Mouse (Mus musculus): Measurements from ENCODE around the gene Sorbs2. TPM values are rescaled to one million over a fixed set of nuclear protein-coding genes. Genes with fewer than 3 reads are reported as not detected.

The Sorbs2 gene
- polyA plus RNA-seq, 2 experiments = 3.7 to 6.2 TPM

DNA sequence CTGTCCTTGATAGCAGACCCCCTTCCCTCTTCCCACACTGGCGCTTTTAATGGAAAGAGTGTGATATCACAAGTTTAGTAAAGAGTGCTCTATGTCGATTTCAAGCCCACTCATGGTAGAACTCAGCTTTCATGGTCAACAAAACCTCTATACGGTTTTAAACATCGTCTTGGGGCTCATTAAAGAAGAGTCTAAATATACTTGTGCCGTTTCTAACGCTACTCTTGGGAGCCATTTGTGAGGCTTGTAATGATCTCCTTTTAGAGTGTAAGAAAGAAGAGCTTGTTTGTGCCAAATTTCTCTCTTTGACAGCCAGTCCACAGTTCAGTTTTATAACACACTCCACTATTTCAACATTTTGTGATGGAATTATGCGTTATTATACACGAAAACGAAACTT, 253.0 kb downstream of the Sorbs2 start:
- H3K4me1 ChIP-seq (replicated peaks; ENCODE audit: control insufficient read depth in 2 of 2, insufficient read depth in 2 of 2, low read length in 1 of 2) = no peaks in the 10 kb centered on the region
- H3K4me3 ChIP-seq (ENCODE audit: insufficient read depth in 1 of 2, low read depth in 2 of 2, low read length in 2 of 2) = no peak overlapping the region
- no peak for DNase-seq (ENCODE audit: low read depth in 3 of 3, low spot score in 3 of 3)
- 68% methylated on average over 9 of the region's 9 CpGs for WGBS (ENCODE audit: insufficient replicate concordance)
- no peaks in the 10 kb centered on the region for H3K9me3 ChIP-seq (ENCODE audit: control insufficient read depth, low read length)
- no peaks in the 10 kb centered on the region for H3K27me3 ChIP-seq (ENCODE audit: control insufficient read depth, insufficient read depth, low read length)
- no peaks in the 10 kb centered on the region for H3K36me3 ChIP-seq (replicated peaks; ENCODE audit: control insufficient read depth, insufficient read depth, low read depth)
- no peak overlapping the region for H3K9ac ChIP-seq (replicated peaks)
- ATAC-seq (ENCODE audit: insufficient read depth) = no peak
- H3K27ac ChIP-seq = no peak overlapping the region
- no peak overlapping the region for H3K4me2 ChIP-seq (ENCODE audit: low read depth)
- no peak for TF ChIP-seq CTCF (IDR thresholded peaks at IDR 0.05; ENCODE audit: low read depth)
- TF ChIP-seq EP300 (IDR thresholded peaks at IDR 0.05; ENCODE audit: low read depth) = no peak

DNA sequence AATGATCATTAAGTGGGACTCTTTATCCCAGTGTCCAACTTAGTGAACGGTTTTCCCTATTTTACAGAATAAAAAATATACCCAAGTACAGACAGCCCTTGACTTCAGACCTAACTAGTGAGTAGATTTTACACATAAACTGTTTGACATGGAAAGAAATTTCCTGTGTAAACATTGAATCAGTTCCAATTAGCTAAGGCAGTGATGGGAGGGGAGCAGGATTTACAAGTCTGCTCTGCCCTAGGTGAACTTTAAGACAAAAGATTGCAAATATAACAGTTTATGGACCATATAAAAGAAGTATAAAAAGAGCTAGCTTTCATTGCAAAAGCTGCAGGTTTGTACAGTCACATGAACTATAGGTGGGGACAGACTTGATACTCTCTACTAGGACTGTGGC, 253.5 kb downstream of the Sorbs2 start:
- H3K4me1 ChIP-seq (replicated peaks; ENCODE audit: control insufficient read depth in 2 of 2, insufficient read depth in 2 of 2, low read length in 1 of 2) = no peaks in the 10 kb centered on the region

DNA sequence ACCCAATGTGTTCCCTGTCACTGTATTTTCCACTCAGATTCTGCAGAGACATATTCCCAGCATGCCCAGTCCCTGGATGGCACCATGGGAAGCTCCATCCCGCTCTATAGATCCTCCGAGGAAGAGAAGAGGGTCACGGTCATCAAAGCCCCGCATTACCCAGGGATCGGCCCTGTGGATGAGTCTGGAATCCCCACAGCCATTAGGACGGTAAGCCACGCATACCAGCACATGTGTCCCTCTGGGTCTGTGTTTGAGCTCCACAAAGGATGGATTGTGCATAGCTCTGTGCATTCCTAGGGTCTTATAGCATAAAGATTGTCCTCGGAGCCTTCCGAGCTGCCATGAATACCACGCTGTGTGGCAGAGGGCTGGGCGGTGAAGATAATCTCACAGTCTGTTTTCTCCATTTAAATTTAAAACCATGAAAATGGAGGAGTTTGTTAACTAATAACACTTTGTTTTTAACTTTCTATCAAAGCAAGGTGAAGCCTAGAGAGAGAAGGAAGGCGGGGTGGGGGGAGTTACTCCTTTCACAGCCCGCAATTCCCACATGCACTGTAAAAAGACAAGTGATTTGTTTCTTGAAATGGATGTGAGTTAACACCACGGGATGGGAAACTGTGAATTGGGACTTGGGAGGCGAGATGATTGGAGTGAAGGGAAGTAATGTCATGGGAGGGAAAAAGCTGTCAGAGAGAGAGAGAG, 255.5 kb downstream of the Sorbs2 start:
- Histone ChIP-seq H3K4me3 (ENCODE audit: insufficient read depth in 1 of 2, low read depth in 2 of 2, low read length in 2 of 2) (no peak overlapping the region), H3K4me1 (replicated peaks; ENCODE audit: control insufficient read depth in 2 of 2, insufficient read depth in 2 of 2, low read length in 1 of 2) (no peaks in the 10 kb centered on the region), H3K27me3 (ENCODE audit: control insufficient read depth, insufficient read depth, low read length) (no peaks in the 10 kb centered on the region), H3K4me2 (ENCODE audit: low read depth) (no peak overlapping the region), H3K9ac (replicated peaks) (no peak overlapping the region), H3K36me3 (replicated peaks; ENCODE audit: control insufficient read depth, insufficient read depth, low read depth) (no peaks in the 10 kb centered on the region), H3K9me3 (ENCODE audit: control insufficient read depth, low read length) (no peaks in the 10 kb centered on the region), H3K27ac (no peak overlapping the region)
- ATAC-seq (ENCODE audit: insufficient read depth) = no peak
- TF ChIP-seq EP300 (IDR thresholded peaks at IDR 0.05; ENCODE audit: low read depth) (no peak), CTCF (IDR thresholded peaks at IDR 0.05; ENCODE audit: low read depth) (no peak)
- no peak for DNase-seq (ENCODE audit: low read depth in 3 of 3, low spot score in 3 of 3)
- 69% methylated on average over 15 of the region's 15 CpGs for WGBS (ENCODE audit: insufficient replicate concordance)

More for the DNA sequence above, 253.5 kb downstream of the Sorbs2 start:
- Histone ChIP-seq H3K9ac (replicated peaks) (no peak overlapping the region), H3K4me3 (ENCODE audit: insufficient read depth in 1 of 2, low read depth in 2 of 2, low read length in 2 of 2) (no peak overlapping the region), H3K27ac (no peak overlapping the region), H3K9me3 (ENCODE audit: control insufficient read depth, low read length) (no peaks in the 10 kb centered on the region), H3K36me3 (replicated peaks; ENCODE audit: control insufficient read depth, insufficient read depth, low read depth) (no peaks in the 10 kb centered on the region), H3K4me2 (ENCODE audit: low read depth) (no peak overlapping the region), H3K27me3 (ENCODE audit: control insufficient read depth, insufficient read depth, low read length) (no peaks in the 10 kb centered on the region)
- ATAC-seq (ENCODE audit: insufficient read depth) = no peak
- DNase-seq (ENCODE audit: low read depth in 3 of 3, low spot score in 3 of 3) = no peak
- no peak for TF ChIP-seq EP300 (IDR thresholded peaks at IDR 0.05; ENCODE audit: low read depth)
- no peak for TF ChIP-seq CTCF (IDR thresholded peaks at IDR 0.05; ENCODE audit: low read depth)
- WGBS (ENCODE audit: insufficient replicate concordance) = 53% methylated on average over 1 of the region's 1 CpGs

DNA sequence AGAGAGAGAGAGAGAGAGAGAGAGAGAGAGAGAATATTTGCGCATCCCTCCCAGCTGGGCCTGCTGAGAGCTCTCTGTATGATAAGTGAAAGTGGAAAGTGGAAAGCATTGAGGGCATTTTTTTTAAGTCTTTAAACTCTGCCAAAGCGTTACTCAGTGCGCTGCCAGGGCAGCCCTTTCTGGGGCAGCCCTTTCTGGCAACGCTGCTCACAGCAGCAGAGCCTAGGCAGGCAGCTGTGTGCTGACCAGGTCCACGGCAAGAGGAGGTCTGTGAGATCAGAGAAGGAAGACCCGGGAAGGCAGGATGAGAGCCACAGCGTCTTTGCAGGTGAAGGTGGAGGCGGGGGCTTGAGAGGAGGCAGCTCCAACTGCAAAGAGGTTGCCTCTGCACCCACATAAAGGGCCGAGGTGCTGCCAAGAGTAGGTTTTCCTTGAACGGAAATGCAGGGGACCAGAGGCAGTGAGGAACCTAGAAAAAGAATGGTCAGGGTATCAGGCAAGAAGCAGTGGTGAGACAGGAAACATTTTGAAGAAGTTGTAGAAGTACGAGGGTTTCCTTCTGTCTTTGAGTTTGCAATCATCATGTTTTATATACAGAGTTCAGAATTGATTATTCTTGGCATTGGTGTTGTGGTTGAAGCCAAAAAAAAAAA, 256.2 kb downstream of the Sorbs2 start:
- H3K9me3 ChIP-seq (ENCODE audit: control insufficient read depth, low read length) = no peaks in the 10 kb centered on the region
- H3K4me1 ChIP-seq (replicated peaks; ENCODE audit: control insufficient read depth in 2 of 2, insufficient read depth in 2 of 2, low read length in 1 of 2) = no peaks in the 10 kb centered on the region
- TF ChIP-seq EP300 (IDR thresholded peaks at IDR 0.05; ENCODE audit: low read depth) = no peak
- TF ChIP-seq CTCF (IDR thresholded peaks at IDR 0.05; ENCODE audit: low read depth) = no peak
- ATAC-seq (ENCODE audit: insufficient read depth) (no peak), DNase-seq (ENCODE audit: low read depth in 3 of 3, low spot score in 3 of 3) (no peak)
- no peak overlapping the region for H3K9ac ChIP-seq (replicated peaks)
- H3K4me3 ChIP-seq (ENCODE audit: insufficient read depth in 1 of 2, low read depth in 2 of 2, low read length in 2 of 2) = no peak overlapping the region
- no peaks in the 10 kb centered on the region for H3K27me3 ChIP-seq (ENCODE audit: control insufficient read depth, insufficient read depth, low read length)
- H3K27ac ChIP-seq = no peak overlapping the region
- no peaks in the 10 kb centered on the region for H3K36me3 ChIP-seq (replicated peaks; ENCODE audit: control insufficient read depth, insufficient read depth, low read depth)
- WGBS (ENCODE audit: insufficient replicate concordance) = 20% methylated on average over 11 of the region's 11 CpGs
- no peak overlapping the region for H3K4me2 ChIP-seq (ENCODE audit: low read depth)

DNA sequence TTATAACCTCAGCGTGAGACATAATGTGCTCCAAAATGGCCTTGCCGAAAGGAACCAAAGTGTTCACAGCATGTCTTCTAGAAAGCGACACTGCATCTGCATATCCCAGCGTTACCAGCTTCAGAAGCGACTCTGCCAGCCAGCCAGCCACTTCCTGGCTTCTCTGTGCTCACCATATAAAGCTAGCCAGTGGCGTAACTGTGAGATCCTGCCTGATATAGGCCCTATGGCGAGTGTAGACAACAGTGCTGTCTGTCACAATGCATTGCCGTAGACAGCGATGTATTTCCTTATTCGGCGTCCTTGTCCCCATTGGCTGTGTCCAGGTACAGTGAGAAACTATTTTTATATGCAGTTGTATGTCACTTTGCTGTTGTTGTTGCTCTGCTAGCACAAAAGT, 258.6 kb downstream of the Sorbs2 start:
- DNase-seq (ENCODE audit: low read depth in 3 of 3, low spot score in 3 of 3) (no peak), ATAC-seq (ENCODE audit: insufficient read depth) (no peak)
- Histone ChIP-seq H3K9ac (replicated peaks) (no peak overlapping the region), H3K27me3 (ENCODE audit: control insufficient read depth, insufficient read depth, low read length) (no peaks in the 10 kb centered on the region), H3K4me1 (replicated peaks; ENCODE audit: control insufficient read depth in 2 of 2, insufficient read depth in 2 of 2, low read length in 1 of 2) (no peaks in the 10 kb centered on the region), H3K27ac (no peak overlapping the region), H3K36me3 (replicated peaks; ENCODE audit: control insufficient read depth, insufficient read depth, low read depth) (no peaks in the 10 kb centered on the region), H3K4me3 (ENCODE audit: insufficient read depth in 1 of 2, low read depth in 2 of 2, low read length in 2 of 2) (no peak overlapping the region), H3K9me3 (ENCODE audit: control insufficient read depth, low read length) (no peaks in the 10 kb centered on the region), H3K4me2 (ENCODE audit: low read depth) (no peak overlapping the region)
- TF ChIP-seq CTCF (IDR thresholded peaks at IDR 0.05; ENCODE audit: low read depth) (no peak), EP300 (IDR thresholded peaks at IDR 0.05; ENCODE audit: low read depth) (no peak)
- WGBS (ENCODE audit: insufficient replicate concordance) = 26% methylated on average over 11 of the region's 11 CpGs
